Mouse (Mus musculus) cerebellum, postnatal 25 days (tissue): ENCODE measurements around the gene Hint1.

ENCODE experiments used
- DNase-seq, 2 experiments: peaks; one replicate each; pipeline ENCODE4 v3.0.0; 2021; ENCODE audit warnings: mixed read lengths in 2 of 2

Hint1 gene

GRCm38 (mm10) chr11:54862621-54863520, 3.3 kb upstream of the Hint1 start:
- peak; percentile 72 to 80 for DNase-seq

- no peak for DNase-seq
These were observed 675 bp upstream of the Hint1 start for GRCm38 (mm10) chr11:54865330-54866085.

GRCm38 (mm10) chr11:54867049-54867385, 834 bp downstream of the Hint1 start:
- DNase-seq = no peak

GRCm38 (mm10) chr11:54867903-54868434, 1.8 kb downstream of the Hint1 start:
- peak in 1 of 2 experiments; percentile 42 for DNase-seq

- DNase-seq = no peak
These were observed 2.3 kb downstream of the Hint1 start for GRCm38 (mm10) chr11:54868445-54868844.

GRCm38 (mm10) chr11:54869318-54869717, 3.1 kb downstream of the Hint1 start:
- no peak for DNase-seq

- no peak for DNase-seq
These were observed 5.8 kb downstream of the Hint1 start for GRCm38 (mm10) chr11:54871831-54872537.

GRCm38 (mm10) chr11:54876031-54876430, 9.8 kb downstream of the Hint1 start:
- DNase-seq = no peak

- no peak for DNase-seq
These were observed 12.7 kb downstream of the Hint1 start for GRCm38 (mm10) chr11:54878893-54879292.

- peak in 1 of 2 experiments; percentile 43 for DNase-seq
These were observed 13.3 kb downstream of the Hint1 start for GRCm38 (mm10) chr11:54879434-54879833.

GRCm38 (mm10) chr11:54879922-54880321, 13.7 kb downstream of the Hint1 start:
- no peak for DNase-seq

GRCm38 (mm10) chr11:54881051-54881474, 14.9 kb downstream of the Hint1 start:
- no peak for DNase-seq

- no peak for DNase-seq
These were observed 16.5 kb downstream of the Hint1 start for GRCm38 (mm10) chr11:54882671-54883070.

GRCm38 (mm10) chr11:54884197-54884828, 18.1 kb downstream of the Hint1 start:
- no peak for DNase-seq

- DNase-seq = no peak
These were observed 18.8 kb downstream of the Hint1 start for GRCm38 (mm10) chr11:54884937-54885336.

- no peak for DNase-seq
These were observed 19.2 kb downstream of the Hint1 start for GRCm38 (mm10) chr11:54885406-54885805.

GRCm38 (mm10) chr11:54887927-54888326, 21.7 kb downstream of the Hint1 start:
- no peak for DNase-seq

- DNase-seq = no peak
These were observed 25.2 kb downstream of the Hint1 start for GRCm38 (mm10) chr11:54891341-54891740.

- no peak for DNase-seq
These were observed 25.9 kb downstream of the Hint1 start for GRCm38 (mm10) chr11:54892091-54892490.

GRCm38 (mm10) chr11:54894589-54894988, 28.4 kb downstream of the Hint1 start:
- DNase-seq = no peak

GRCm38 (mm10) chr11:54896646-54897045, 30.5 kb downstream of the Hint1 start:
- peak in 1 of 2 experiments; percentile 60 for DNase-seq

GRCm38 (mm10) chr11:54897470-54897869, 31.3 kb downstream of the Hint1 start:
- no peak for DNase-seq
